Mouse (Mus musculus) embryonic facial prominence, embryonic 10.5 days (tissue): ENCODE data around the gene Gm10065. TPM values are rescaled to one million over a fixed set of nuclear protein-coding genes. Genes with fewer than 3 reads are reported as not detected.

Experiments
- DNase-seq: peaks from one replicate; pipeline ENCODE4 v3.0.0-alpha.2; 2017; ENCODE audit warnings: low spot score
- H3K27ac ChIP-seq: fragments of 300-500 bp; sonication (generic); replicated peaks from 2 replicates; pipeline ENCODE4 v1.5.1; 2016; ENCODE audit warnings: mild to moderate bottlenecking
- H3K27me3 ChIP-seq: fragments of 300-500 bp; sonication (generic); replicated peaks from 2 replicates; pipeline ENCODE4 v1.6.1; 2016; ENCODE audit warnings: low read depth, mild to moderate bottlenecking; ENCODE audit not compliant: poor library complexity, severe bottlenecking
- H3K36me3 ChIP-seq: fragments of 300-500 bp; sonication (generic); replicated peaks from 2 replicates; pipeline ENCODE4 v1.6.1; 2016; ENCODE audit warnings: mild to moderate bottlenecking, moderate library complexity
- H3K4me1 ChIP-seq: fragments of 300-500 bp; sonication (generic); 2 replicates; pipeline ENCODE4 v1.6.1; 2016
- H3K4me3 ChIP-seq: fragments of 300-500 bp; sonication (generic); 2 replicates; pipeline ENCODE4 v1.5.1; 2016; ENCODE audit warnings: mild to moderate bottlenecking, moderate library complexity
- H3K9me3 ChIP-seq: fragments of 300-500 bp; sonication (generic); 2 replicates; pipeline ENCODE4 v1.6.1; 2016; ENCODE audit warnings: mild to moderate bottlenecking
- whole genome bisulfite sequencing: fragments of 180-500 bp; shearing (Covaris S2); methylation state at CpG from one replicate; pipeline ENCODE4 v1.1.7; 2016; 5-methylcytosine and 5-hydroxymethylcytosine counted together
- microRNA counts: library from miRNA; unstranded; fragments of <30 nt; microRNA quantifications from one replicate; lab custom pipeline; 2017
- microRNA-seq: library from miRNA; unstranded; fragments of <30 nt; microRNA quantifications from one replicate; pipeline ENCODE4, GENCODE M21; 2017
- polyA plus RNA-seq: library from polyadenylated mRNA; unstranded; fragments of >200 nt; fragmentation: Nextera tagmentation; extraction: Ambion mirVana; gene quantifications from 2 replicates; pipeline ENCODE4 v1.2.1, GENCODE M21; 2016

Gm10065 gene
- polyA plus RNA-seq, 1 experiment from 2014 or later, result not detected

DNA sequence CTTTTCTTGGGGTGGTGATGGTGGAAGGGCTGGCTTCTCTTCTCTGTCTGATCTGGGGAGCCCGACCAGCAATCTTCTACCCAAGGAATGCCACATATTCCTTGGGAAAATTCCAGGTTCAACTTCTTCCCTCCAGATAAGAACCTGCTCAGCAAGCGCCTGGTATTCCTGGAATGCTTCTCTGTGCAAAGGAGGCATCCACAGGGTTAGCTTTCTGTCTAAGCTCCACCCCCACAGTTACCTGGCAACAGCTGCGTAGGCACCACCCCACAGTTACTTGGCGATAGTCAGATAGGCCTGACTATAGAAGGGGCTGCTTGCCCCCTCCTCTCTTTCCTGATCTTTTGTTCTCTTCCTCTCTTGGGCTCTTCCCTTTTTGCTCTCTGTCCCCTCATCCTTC is 22.9 kb downstream of the Gm10065 start:
- 0 out of 2 replicates have a peak overlapping the region, but pooled peaks have one; percentile 11 for H3K4me3 ChIP-seq
- peaks cover 4% of the 10 kb centered on the region for H3K36me3 ChIP-seq
- 14% methylated on average over 4 of the region's 4 CpGs for WGBS
- H3K27ac ChIP-seq, result no peak overlapping the region
- peak; percentile 39 for DNase-seq
- peaks cover 14% of the 10 kb centered on the region for H3K4me1 ChIP-seq
- no peaks in the 10 kb centered on the region for H3K9me3 ChIP-seq
- peaks cover 8% of the 10 kb centered on the region; the same call in 1 of the 2 replicates for H3K27me3 ChIP-seq

- DNase-seq, result no peak
- H3K27ac ChIP-seq, result no peak overlapping the region
- peaks cover 14% of the 10 kb centered on the region for H3K4me1 ChIP-seq
- H3K4me3 ChIP-seq, result no peak overlapping the region; the same call in 1 of the 2 replicates
- H3K36me3 ChIP-seq, result peaks cover 15% of the 10 kb centered on the region
- H3K27me3 ChIP-seq, result peaks cover 8% of the 10 kb centered on the region; the same call in 1 of the 2 replicates
- H3K9me3 ChIP-seq, result no peaks in the 10 kb centered on the region
- WGBS, result 91% methylated on average over 3 of the region's 3 CpGs
Observed at GRCm38 (mm10) chr13:21454133-21454532, 25.1 kb downstream of the Gm10065 start.

- H3K27ac ChIP-seq, result peak within 1 kb of the TSS; percentile 89
- DNase-seq, result peak; percentile 88
- under 1% methylated on average over 23 of the region's 23 CpGs for WGBS
Observed at GRCm38 (mm10) chr13:21453449-21453848, 25.8 kb downstream of the Gm10065 start, which contains the start of gene Zscan26. Gene Zscan26, minus strand, starts transcription at chr13:21453730.

GRCm38 (mm10) chr13:21453042-21453441 is 26.2 kb downstream of the Gm10065 start:
- H3K27me3 ChIP-seq, result peaks cover 8% of the 10 kb centered on the region; the same call in 1 of the 2 replicates
- H3K4me1 ChIP-seq, result peaks cover 14% of the 10 kb centered on the region
- H3K27ac ChIP-seq, result peak overlapping the region; percentile 89
- DNase-seq, result no peak
- H3K4me3 ChIP-seq, result peak overlapping the region; percentile 84
- no peaks in the 10 kb centered on the region for H3K9me3 ChIP-seq
- H3K36me3 ChIP-seq, result peaks cover 25% of the 10 kb centered on the region
- 3% methylated on average over 13 of the region's 13 CpGs for WGBS

More at GRCm38 (mm10) chr13:21453449-21453848, 25.8 kb downstream of the Gm10065 start, which contains the start of gene Zscan26:
- peaks cover 21% of the 10 kb centered on the region for H3K36me3 ChIP-seq
- no peaks in the 10 kb centered on the region for H3K9me3 ChIP-seq
- peak within 1 kb of the TSS; percentile 84 for H3K4me3 ChIP-seq
- H3K4me1 ChIP-seq, result peaks cover 14% of the 10 kb centered on the region
- H3K27me3 ChIP-seq, result peaks cover 8% of the 10 kb centered on the region; the same call in 1 of the 2 replicates

DNA sequence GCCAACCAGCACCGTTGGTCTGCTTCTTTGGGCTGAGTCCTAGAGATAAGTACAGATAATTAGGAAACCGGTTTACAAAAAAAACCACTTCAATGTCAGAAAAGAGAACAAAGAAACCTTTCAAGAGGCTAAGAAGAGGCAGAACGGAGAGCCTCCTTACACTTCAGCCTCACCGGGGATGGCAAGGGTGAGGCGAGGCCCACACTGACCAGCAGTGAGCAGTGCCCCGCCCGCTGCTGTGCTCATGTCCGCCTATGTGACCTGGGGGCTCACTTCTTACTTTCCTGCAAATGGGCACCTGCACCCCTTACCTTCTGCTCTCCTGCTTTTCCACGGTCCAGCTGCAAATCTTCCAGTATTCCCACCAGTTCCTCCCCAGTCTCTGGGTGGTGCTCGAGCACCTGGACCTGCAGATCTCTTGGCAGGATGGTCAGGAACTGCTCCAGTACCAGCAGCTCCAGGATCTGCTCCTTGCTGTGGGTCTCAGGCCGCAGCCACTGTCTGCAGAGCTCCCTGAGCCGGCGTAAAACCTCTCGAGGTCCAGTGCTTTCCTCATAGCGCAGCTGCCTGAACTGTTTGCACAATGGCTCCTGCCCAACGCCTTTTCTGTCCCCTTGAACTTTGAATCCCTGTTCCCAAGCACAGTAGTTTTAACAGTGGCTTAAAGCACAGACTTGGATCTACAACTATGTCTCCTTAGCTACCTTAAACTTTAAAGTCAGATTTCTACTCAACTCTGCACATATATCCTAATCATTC is 31.2 kb downstream of the Gm10065 start:
- Histone ChIP-seq H3K4me1 (peaks cover 10% of the 10 kb centered on the region), H3K9me3 (no peaks in the 10 kb centered on the region), H3K36me3 (peaks cover 75% of the 10 kb centered on the region), H3K27ac (no peak overlapping the region), H3K27me3 (no peaks in the 10 kb centered on the region), H3K4me3 (no peak overlapping the region)
- no peak for DNase-seq
- 74% methylated on average over 16 of the region's 16 CpGs for WGBS

DNA sequence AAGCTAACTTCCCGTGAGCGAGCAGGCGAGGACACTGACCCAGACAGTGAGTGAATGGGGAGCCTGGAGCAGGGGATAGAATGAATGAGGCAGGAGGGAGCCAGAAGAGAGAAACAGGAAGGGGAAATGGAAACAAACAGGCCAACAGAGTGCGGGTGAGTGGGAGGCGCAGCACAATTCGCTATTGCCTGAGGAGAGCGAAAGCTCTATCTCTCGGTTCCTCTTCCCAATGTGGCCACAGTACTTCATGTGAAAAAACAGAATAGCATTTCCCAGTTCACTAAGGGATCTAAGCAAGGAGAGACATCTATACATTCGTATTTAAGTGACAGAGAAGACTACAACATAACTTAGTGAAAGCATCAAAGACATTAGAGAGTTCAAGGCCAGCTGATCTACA is 32.4 kb downstream of the Gm10065 start:
- Histone ChIP-seq H3K27ac (no peak overlapping the region), H3K36me3 (peaks cover 79% of the 10 kb centered on the region), H3K4me3 (no peak overlapping the region), H3K4me1 (no peaks in the 10 kb centered on the region), H3K9me3 (no peaks in the 10 kb centered on the region), H3K27me3 (no peaks in the 10 kb centered on the region)
- no peak for DNase-seq
- WGBS, result 93% methylated on average over 9 of the region's 9 CpGs

GRCm38 (mm10) chr13:21441207-21441572 is 38.1 kb downstream of the Gm10065 start:
- Histone ChIP-seq H3K4me3 (peak overlapping the region; percentile 65), H3K4me1 (peaks cover 9% of the 10 kb centered on the region), H3K27ac (peak overlapping the region; percentile 85), H3K27me3 (no peaks in the 10 kb centered on the region), H3K36me3 (peaks cover 36% of the 10 kb centered on the region), H3K9me3 (no peaks in the 10 kb centered on the region)
- no peak for DNase-seq
- WGBS, result 13% methylated on average over 10 of the region's 10 CpGs

DNA sequence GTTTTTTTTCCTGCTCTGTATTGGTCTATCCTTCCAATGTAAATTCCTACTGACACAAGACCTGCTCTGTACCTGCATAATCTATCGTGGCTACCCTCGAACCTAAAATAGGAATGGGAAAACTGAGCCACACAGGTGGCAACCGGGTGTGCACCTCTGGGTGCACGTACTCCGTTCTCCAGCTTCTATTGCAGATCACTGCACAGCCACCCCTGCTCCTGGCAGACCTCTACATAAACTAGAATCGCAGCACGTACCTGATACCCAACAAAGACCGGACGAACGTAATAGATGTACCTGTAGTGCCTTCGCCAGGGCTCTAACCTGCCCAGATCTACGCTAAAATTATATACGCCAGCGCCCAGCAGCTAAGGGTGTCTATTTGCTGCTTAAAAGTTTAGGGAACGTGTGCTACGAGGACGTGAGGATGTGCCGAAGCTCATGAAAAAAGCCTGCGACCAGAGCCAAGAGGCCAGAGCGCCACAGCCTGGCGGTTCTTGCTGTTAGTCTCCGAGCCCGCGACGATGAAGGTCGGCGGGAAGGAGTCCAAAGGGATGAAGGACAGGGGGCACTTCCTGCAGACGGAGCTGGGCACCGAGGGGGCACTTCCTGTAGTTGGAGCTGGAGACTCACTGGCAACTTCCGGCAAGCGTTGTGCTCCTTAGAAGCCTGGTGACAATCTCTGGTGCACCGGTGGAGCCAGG is 38.6 kb downstream of the Gm10065 start, which contains the start of gene Pgbd1:
Gene Pgbd1, minus strand, starts transcription at position 556 of the 704 bp plus-strand sequence.
- Histone ChIP-seq H3K4me1 (peaks cover 9% of the 10 kb centered on the region), H3K27me3 (no peaks in the 10 kb centered on the region), H3K4me3 (peak within 1 kb of the TSS; percentile 65), H3K36me3 (peaks cover 30% of the 10 kb centered on the region), H3K9me3 (no peaks in the 10 kb centered on the region), H3K27ac (peak within 1 kb of the TSS; percentile 85)
- DNase-seq, result peak; percentile 86
- 2% methylated on average over 32 of the region's 32 CpGs for WGBS

DNA sequence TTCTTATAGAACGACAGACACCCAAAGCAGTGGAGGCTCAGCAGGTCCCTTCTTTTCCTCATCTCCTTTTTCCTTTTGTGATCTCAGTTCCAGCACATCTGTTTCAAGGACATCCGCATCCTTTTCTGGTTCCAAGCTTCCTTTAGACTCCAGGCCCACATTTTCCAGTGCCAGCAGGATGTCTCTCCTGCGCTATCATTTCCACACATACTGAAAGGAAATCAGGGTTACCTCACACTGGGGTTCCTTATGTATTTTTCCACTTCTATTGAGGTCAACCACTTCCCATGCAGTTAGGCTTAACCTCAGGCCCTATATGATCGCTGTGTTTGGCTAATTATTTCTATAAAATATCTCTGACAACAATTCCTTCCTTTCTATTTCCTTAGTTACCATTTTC is 43.8 kb downstream of the Gm10065 start:
- H3K36me3 ChIP-seq, result no peaks in the 10 kb centered on the region
- H3K27ac ChIP-seq, result no peak overlapping the region
- DNase-seq, result no peak
- H3K27me3 ChIP-seq, result no peaks in the 10 kb centered on the region
- WGBS, result 90% methylated on average over 4 of the region's 4 CpGs
- H3K4me3 ChIP-seq, result no peak overlapping the region
- no peaks in the 10 kb centered on the region for H3K9me3 ChIP-seq
- H3K4me1 ChIP-seq, result peaks cover 4% of the 10 kb centered on the region

MicroRNAs within 50 kb of the gene (microRNA counts, 519-probe panel; counts per million panel counts)
- microRNA mmu-miR-1896 (lab: Ali Mortazavi, UCI), result 3,803 counts per million, percentile 75 among the panel's probes with 10 or more counts

Small RNA genes lying within 50 kb of the gene (microRNA-seq; reads per million reads assigned to microRNA genes)
- gene Mir1896, result not detected

Other genes with a start within 250 kb of the Gm10065 start
- gene Gpx5, start 186.7 kb downstream of the Gm10065 start, polyA plus RNA-seq, result not detected in 2 replicates
- gene Gpx6, start 167.3 kb downstream of the Gm10065 start, polyA plus RNA-seq, result 0.24 and 0.36 TPM in 2 replicates
- not detected in 2 replicates for gene Olfr1367, start 132.5 kb downstream of the Gm10065 start, polyA plus RNA-seq
- 19.3 and 20.4 TPM in 2 replicates for gene Zscan12, start 116.6 kb downstream of the Gm10065 start, polyA plus RNA-seq
- gene Zkscan3, start 76.7 kb downstream of the Gm10065 start, polyA plus RNA-seq, result 91.5 and 91.9 TPM in 2 replicates
- 4.2 and 4.9 TPM in 2 replicates for gene Pgbd1, start 38.4 kb downstream of the Gm10065 start, polyA plus RNA-seq
- 29.4 and 29.9 TPM in 2 replicates for gene Zscan26, start 25.7 kb downstream of the Gm10065 start, polyA plus RNA-seq
- gene Nkapl, start 10.9 kb downstream of the Gm10065 start, polyA plus RNA-seq, result 1.3 and 2.0 TPM in 2 replicates
- gene Zkscan4, start 534 bp downstream of the Gm10065 start, polyA plus RNA-seq, result 3.0 and 3.5 TPM in 2 replicates
- gene AK157302, start 15.8 kb upstream of the Gm10065 start, polyA plus RNA-seq, result 0.63 TPM in 1 of 2 replicates, not detected in the other
- gene Gm11273, start 22.0 kb upstream of the Gm10065 start, polyA plus RNA-seq, result 4.3 and 5.3 TPM in 2 replicates
- gene Zkscan8, start 51.7 kb upstream of the Gm10065 start, polyA plus RNA-seq, result 7.6 and 7.8 TPM in 2 replicates
- 0.11 and 0.21 TPM in 2 replicates for gene Olfr1366, start 63.4 kb upstream of the Gm10065 start, polyA plus RNA-seq
- not detected in 2 replicates for gene Olfr1535, start 80.5 kb upstream of the Gm10065 start, polyA plus RNA-seq
- not detected in 2 replicates for gene Olfr1364, start 102.3 kb upstream of the Gm10065 start, polyA plus RNA-seq
- not detected in 2 replicates for gene Olfr1362, start 134.6 kb upstream of the Gm10065 start, polyA plus RNA-seq
- gene Olfr11, start 163.1 kb upstream of the Gm10065 start, polyA plus RNA-seq, result not detected in 2 replicates
- gene Olfr1361, start 183.9 kb upstream of the Gm10065 start, polyA plus RNA-seq, result not detected in 2 replicates
- not detected in 2 replicates for gene Olfr1360, start 198.0 kb upstream of the Gm10065 start, polyA plus RNA-seq
- not detected in 2 replicates for gene Olfr1359, start 218.7 kb upstream of the Gm10065 start, polyA plus RNA-seq
- 1.6 and 3.1 TPM in 2 replicates for gene Hist1h2bl, start 236.7 kb upstream of the Gm10065 start, polyA plus RNA-seq
- gene Hist1h2ai, start 237.0 kb upstream of the Gm10065 start, polyA plus RNA-seq, result 30.5 and 32.2 TPM in 2 replicates
- gene Hist1h3h, start 238.2 kb upstream of the Gm10065 start, polyA plus RNA-seq, result 10.7 and 12.8 TPM in 2 replicates
- gene Hist1h2bm, start 242.6 kb upstream of the Gm10065 start, polyA plus RNA-seq, result 5.7 and 6.0 TPM in 2 replicates